Mouse (Mus musculus) testis, adult 2 months (tissue): ENCODE data around the gene Cactin.

Experiments used
- CTCF ChIP-seq: fragments of 200-500 bp; IDR thresholded peaks from 2 replicates; pipeline ENCODE4 v1.5.1; 2012; ENCODE audit warnings: low read depth, mild to moderate bottlenecking, inconsistent platforms, low read length, moderate library complexity; ENCODE audit not compliant: control insufficient read depth, insufficient read depth, insufficient replicate concordance
- POLR2A ChIP-seq: fragments of 200-500 bp; IDR thresholded peaks from 2 replicates; pipeline ENCODE4 v1.6.1; 2012; ENCODE audit warnings: low read depth, mild to moderate bottlenecking, inconsistent platforms, low read length, moderate library complexity; ENCODE audit not compliant: control insufficient read depth

GRCm38 (mm10) chr10:81306173-81306668 lies 14.7 kb upstream of the Cactin start:
- no peak for TF ChIP-seq CTCF
- no peak for TF ChIP-seq POLR2A
